Mouse (Mus musculus) kidney, adult 2 months (tissue): ENCODE results near the gene Wtap. TPM values are rescaled to one million over a fixed set of nuclear protein-coding genes. Genes with fewer than 3 reads are reported as not detected.
"Not testable (repeated sequence)": the region's sequence is repeated elsewhere in the genome, so short reads cannot be mapped to it uniquely, and the experiment has no call there.

Source experiments
- DNase-seq: peaks from one replicate; pipeline ENCODE4 v3.0.0; 2021
- H3K27ac ChIP-seq: fragments of 200-500 bp; 2 replicates; pipeline ENCODE4 v1.5.1; 2012; ENCODE audit warnings: low read depth, low read length, control low read depth, inconsistent platforms; ENCODE audit not compliant: insufficient read depth
- H3K27me3 ChIP-seq: fragments of 200-500 bp; replicated peaks from 2 replicates; pipeline ENCODE4 v1.6.1; 2012; ENCODE audit warnings: mild to moderate bottlenecking, moderate library complexity, low read length, inconsistent platforms; ENCODE audit not compliant: control insufficient read depth, insufficient read depth
- H3K36me3 ChIP-seq: fragments of 200-500 bp; 2 replicates; pipeline ENCODE4 v1.6.1; 2012; ENCODE audit warnings: mild to moderate bottlenecking, moderate library complexity, low read length, inconsistent platforms; ENCODE audit not compliant: control insufficient read depth, insufficient read depth
- H3K4me1 ChIP-seq: fragments of 200-500 bp; 2 replicates; pipeline ENCODE4 v1.6.1; 2011; ENCODE audit warnings: low read length; ENCODE audit not compliant: control insufficient read depth, insufficient read depth
- H3K4me3 ChIP-seq: fragments of 200-500 bp; 2 replicates; pipeline ENCODE4 v1.5.1; 2011; ENCODE audit warnings: mild to moderate bottlenecking, low read depth, low read length, control low read depth; ENCODE audit not compliant: insufficient read depth
- CTCF ChIP-seq: fragments of 200-500 bp; conservative IDR thresholded peaks from 2 replicates; pipeline ENCODE4 v1.5.1; 2011; ENCODE audit warnings: low read depth, mild to moderate bottlenecking, control low read depth, low read length, moderate library complexity, mixed read lengths; ENCODE audit not compliant: insufficient read depth, insufficient read length
- POLR2A ChIP-seq: fragments of 200-500 bp; IDR thresholded peaks from one replicate; pipeline ENCODE4 v1.6.1; 2011; ENCODE audit warnings: low read depth, low read length, control low read depth
- WGBS: fragments of 180-500 bp; shearing (Covaris S2); methylation state at CpG from one replicate; pipeline ENCODE4 v1.1.7; 2018; 5-methylcytosine and 5-hydroxymethylcytosine counted together
- polyA plus RNA-seq: library from polyadenylated mRNA; depleted of rRNA; stranded (reverse); fragments of >200 nt; gene quantifications from 2 replicates; pipeline ENCODE4 v1.2.3, GENCODE M21; 2012; rRNA removed

Wtap gene
- polyA plus RNA-seq, result 17.3 and 23.9 TPM in 2 replicates

DNA sequence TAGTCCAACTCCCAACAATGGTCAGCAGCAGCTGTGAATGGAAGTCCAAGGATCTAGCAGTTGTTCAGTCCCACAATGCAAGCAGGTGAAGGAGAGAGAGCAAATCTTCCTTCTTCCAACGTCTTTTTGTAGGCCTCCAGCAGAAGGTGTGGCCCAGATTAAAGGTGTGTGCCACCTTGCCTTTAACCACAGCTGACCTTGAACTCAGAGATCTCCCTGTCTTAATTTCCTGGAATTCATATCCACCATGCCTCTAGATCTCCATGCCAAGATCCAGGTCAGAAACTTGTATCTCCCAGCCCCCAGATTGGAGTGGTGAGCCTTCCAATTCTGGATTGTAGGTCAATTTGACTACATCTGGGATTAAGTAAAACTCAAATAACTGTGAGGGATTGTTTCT is at the start of gene Wtap:
Wtap (minus strand) TSS at position 101 of the 400 bp plus-strand sequence.
- TF ChIP-seq CTCF (no peak), POLR2A (no peak)
- H3K27me3 ChIP-seq, result no peaks in the 10 kb centered on the region
- H3K36me3 ChIP-seq, result no peaks in the 10 kb centered on the region
- peaks cover 6% of the 10 kb centered on the region; the same call in 1 of the 2 replicates for H3K4me1 ChIP-seq
- 59% methylated on average over 1 of the region's 1 CpGs for WGBS
- H3K4me3 ChIP-seq, result no peak within 1 kb of the TSS; the same call in 1 of the 2 replicates
- no peak for DNase-seq
- no peak within 1 kb of the TSS for H3K27ac ChIP-seq

- not testable (repeated sequence) for H3K4me3 ChIP-seq, H3K36me3 ChIP-seq, DNase-seq, H3K4me1 ChIP-seq, H3K27ac ChIP-seq, H3K27me3 ChIP-seq
- 89% methylated on average over 5 of the region's 12 CpGs for WGBS
Observed at GRCm38 (mm10) chr17:13036627-13037192, 42.7 kb upstream of the Wtap start.

- no peak overlapping the region for H3K4me3 ChIP-seq
- TF ChIP-seq CTCF (no peak), POLR2A (no peak)
- peaks cover 12% of the 10 kb centered on the region for H3K36me3 ChIP-seq
- H3K4me1 ChIP-seq, result peaks cover 3% of the 10 kb centered on the region; the same call in 1 of the 2 replicates
- peak; percentile 91 for DNase-seq
- H3K27ac ChIP-seq, result peak overlapping the region; percentile 32
- H3K27me3 ChIP-seq, result no peaks in the 10 kb centered on the region
- 39% methylated on average over 3 of the region's 3 CpGs for WGBS
Observed at GRCm38 (mm10) chr17:13013316-13013715, 19.3 kb upstream of the Wtap start.

GRCm38 (mm10) chr17:13009887-13010286 is 15.9 kb upstream of the Wtap start:
- DNase-seq, result peak; percentile 79
- Histone ChIP-seq H3K4me1 (peaks cover 3% of the 10 kb centered on the region; the same call in 1 of the 2 replicates), H3K27me3 (no peaks in the 10 kb centered on the region), H3K27ac (no peak overlapping the region), H3K36me3 (peaks cover 7% of the 10 kb centered on the region), H3K4me3 (no peak overlapping the region)
- WGBS, result 11% methylated on average over 3 of the region's 3 CpGs
- TF ChIP-seq CTCF (no peak; the same call in 1 of the 2 replicates), POLR2A (no peak)

DNA sequence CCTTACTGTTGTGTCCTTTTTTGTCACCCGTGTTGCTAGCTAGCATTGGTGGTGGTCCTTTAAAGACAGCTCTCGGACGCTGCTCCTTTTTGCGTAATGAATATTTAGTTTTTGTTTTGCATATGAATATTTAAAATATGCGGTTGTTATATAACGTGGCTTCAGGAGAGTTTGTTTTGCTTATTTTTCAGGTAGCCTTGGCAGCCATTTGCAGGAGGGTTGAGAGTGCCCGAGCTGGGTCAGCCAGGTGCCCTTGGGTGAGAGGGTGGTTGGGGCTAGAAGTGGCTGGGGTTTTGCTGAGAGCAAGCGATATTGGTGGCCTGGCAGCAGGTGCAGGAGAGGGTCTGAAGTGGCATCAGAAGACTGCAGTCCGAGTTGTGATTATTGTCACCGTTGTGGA is 14.6 kb upstream of the Wtap start:
- Histone ChIP-seq H3K4me1 (0 out of 2 replicates have a peak, but pooled peaks cover 3% of the 10 kb centered on the region), H3K36me3 (peaks cover 6% of the 10 kb centered on the region), H3K27ac (peak overlapping the region; percentile 95), H3K4me3 (peak overlapping the region; percentile 92), H3K27me3 (no peaks in the 10 kb centered on the region)
- no peak for TF ChIP-seq POLR2A
- no peak for TF ChIP-seq CTCF
- WGBS, result 2% methylated on average over 10 of the region's 10 CpGs
- peak; percentile 71 for DNase-seq

DNA sequence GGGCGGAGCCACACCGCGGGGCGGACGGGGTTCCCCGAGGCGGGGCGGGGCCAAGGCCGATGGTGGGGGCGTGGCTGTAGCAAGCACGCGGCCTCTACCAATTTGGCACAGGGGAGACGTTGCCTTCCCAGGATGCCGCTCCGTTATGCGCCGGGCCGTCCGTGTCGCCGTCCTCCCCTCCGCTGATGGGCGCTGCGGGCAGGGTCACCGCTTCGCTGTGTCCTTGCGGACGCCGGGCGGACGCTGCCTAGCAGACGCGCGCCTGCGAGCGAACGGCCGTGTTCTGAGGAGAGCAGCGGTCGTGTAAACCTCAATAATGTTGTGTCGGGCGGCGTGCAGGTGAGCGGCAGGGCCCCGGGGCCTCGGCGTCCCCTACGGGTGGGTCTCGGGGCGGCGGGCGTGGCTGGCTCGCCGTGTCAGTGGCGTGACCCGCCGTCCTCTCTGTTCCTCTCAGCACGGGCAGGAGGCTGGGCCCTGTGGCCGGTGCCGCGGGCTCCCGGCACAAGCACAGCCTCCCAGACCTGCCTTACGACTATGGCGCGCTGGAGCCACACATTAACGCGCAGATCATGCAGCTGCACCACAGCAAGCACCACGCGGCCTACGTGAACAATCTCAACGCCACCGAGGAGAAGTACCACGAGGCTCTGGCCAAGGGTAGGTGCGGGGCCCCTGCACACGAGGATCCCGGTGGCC is 13.9 kb upstream of the Wtap start:
- peak overlapping the region; percentile 95 for H3K27ac ChIP-seq
- TF ChIP-seq POLR2A (peak; percentile 96), CTCF (no peak)
- H3K4me3 ChIP-seq, result peak overlapping the region; percentile 92
- DNase-seq, result peak; percentile 99
- no peaks in the 10 kb centered on the region for H3K4me1 ChIP-seq
- H3K36me3 ChIP-seq, result peaks cover 6% of the 10 kb centered on the region
- H3K27me3 ChIP-seq, result no peaks in the 10 kb centered on the region
- WGBS, result under 1% methylated on average over 76 of the region's 76 CpGs

DNA sequence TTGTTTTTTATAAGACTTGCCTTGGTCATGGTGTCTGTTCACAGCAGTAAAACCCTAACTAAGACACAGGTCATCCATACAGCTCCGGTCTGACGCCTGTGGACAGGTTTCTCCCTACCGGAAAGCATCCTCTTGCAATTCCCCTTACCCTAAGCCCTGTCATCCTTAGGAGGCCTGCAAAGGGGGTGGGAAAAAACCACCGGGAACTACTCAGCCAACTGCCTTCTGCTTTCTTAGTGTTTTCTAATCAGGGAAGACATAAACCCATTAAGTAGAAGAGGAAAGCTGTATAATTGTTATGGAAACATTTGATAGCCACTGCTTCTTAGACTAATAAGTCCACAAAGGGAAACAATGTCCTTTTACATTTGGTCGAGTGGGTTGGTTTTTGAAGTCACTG is 13.0 kb upstream of the Wtap start:
- Histone ChIP-seq H3K4me1 (no peaks in the 10 kb centered on the region), H3K27ac (peak overlapping the region; percentile 61), H3K4me3 (peak overlapping the region; percentile 45), H3K27me3 (no peaks in the 10 kb centered on the region), H3K36me3 (peaks cover 4% of the 10 kb centered on the region)
- TF ChIP-seq POLR2A (no peak), CTCF (no peak)
- DNase-seq, result no peak
- WGBS, result 54% methylated on average over 5 of the region's 5 CpGs

- H3K4me1 ChIP-seq, DNase-seq, H3K27me3 ChIP-seq, H3K36me3 ChIP-seq: not testable (repeated sequence)
- H3K27ac ChIP-seq, result peak within 1 kb of the TSS; percentile 61
- 98% methylated on average over 2 of the region's 2 CpGs for WGBS
- peak within 1 kb of the TSS; percentile 45 for H3K4me3 ChIP-seq
Observed at GRCm38 (mm10) chr17:13006546-13006945, 12.6 kb upstream of the Wtap start, which contains the start of gene Sod2. Sod2 (plus strand) TSS chr17:13006846.

DNA sequence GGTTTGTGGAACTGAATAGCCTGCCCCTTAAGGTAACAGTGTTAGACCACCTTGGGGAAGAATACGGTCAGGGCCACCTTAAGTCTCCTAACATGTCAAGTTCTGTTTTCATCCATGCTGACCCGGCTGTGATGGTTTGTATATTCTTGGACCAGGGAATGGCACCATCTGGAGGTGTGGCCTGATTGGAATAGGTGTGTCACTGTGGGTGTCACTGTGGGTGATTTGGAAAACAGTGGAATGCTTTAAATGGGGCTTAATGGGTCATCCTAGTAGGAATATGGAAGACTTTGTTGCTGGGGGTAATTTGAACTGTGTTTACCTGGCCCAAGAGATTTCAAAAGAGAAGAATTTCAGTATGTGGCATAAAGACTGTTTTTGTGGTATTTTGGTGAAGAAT is 10.5 kb upstream of the Wtap start:
- not testable (repeated sequence) for H3K4me1 ChIP-seq, H3K4me3 ChIP-seq, H3K36me3 ChIP-seq, H3K27ac ChIP-seq, H3K27me3 ChIP-seq, DNase-seq
- WGBS, result 87% methylated on average over 2 of the region's 2 CpGs

GRCm38 (mm10) chr17:13002243-13002642 is 8.3 kb upstream of the Wtap start:
- DNase-seq, H3K4me3 ChIP-seq, H3K36me3 ChIP-seq, H3K4me1 ChIP-seq, H3K27me3 ChIP-seq, H3K27ac ChIP-seq: not testable (repeated sequence)
- 94% methylated on average over 5 of the region's 5 CpGs for WGBS
